Mouse (Mus musculus): ENCODE data around the gene Zfp287.

The Zfp287 gene

GRCm38 (mm10) chr11:62699749-62700148 lies 32.0 kb downstream of the Zfp287 start:
- DNase-seq = peak; percentile 13

- no peak for DNase-seq
Observed at GRCm38 (mm10) chr11:62695126-62695525, 36.6 kb downstream of the Zfp287 start.

GRCm38 (mm10) chr11:62693299-62694184 lies 38.2 kb downstream of the Zfp287 start:
- DNase-seq = peak; percentile 32

- no peak for DNase-seq
Observed at GRCm38 (mm10) chr11:62691592-62691991, 40.1 kb downstream of the Zfp287 start.

- no peak for DNase-seq
Observed at GRCm38 (mm10) chr11:62679954-62680353, 51.8 kb downstream of the Zfp287 start.

GRCm38 (mm10) chr11:62678778-62679354 lies 52.8 kb downstream of the Zfp287 start:
- peak; percentile 17 for DNase-seq

GRCm38 (mm10) chr11:62676290-62676596 lies 55.5 kb downstream of the Zfp287 start:
- no peak for DNase-seq

GRCm38 (mm10) chr11:62675480-62676289 lies 56.0 kb downstream of the Zfp287 start:
- peak; percentile 61 for DNase-seq

- no peak for DNase-seq
Observed at GRCm38 (mm10) chr11:62670006-62670405, 61.7 kb downstream of the Zfp287 start.

GRCm38 (mm10) chr11:62669471-62669870 lies 62.2 kb downstream of the Zfp287 start:
- no peak for DNase-seq

- no peak for DNase-seq
Observed at GRCm38 (mm10) chr11:62668986-62669385, 62.7 kb downstream of the Zfp287 start.

GRCm38 (mm10) chr11:62664250-62664649 lies 67.5 kb downstream of the Zfp287 start:
- DNase-seq = no peak

GRCm38 (mm10) chr11:62660885-62661284 lies 70.8 kb downstream of the Zfp287 start:
- DNase-seq = no peak

GRCm38 (mm10) chr11:62652080-62652479 lies 79.6 kb downstream of the Zfp287 start:
- DNase-seq = no peak

- no peak for DNase-seq
Observed at GRCm38 (mm10) chr11:62651563-62651962, 80.1 kb downstream of the Zfp287 start.
